Mouse (Mus musculus): ENCODE data around the gene Bclaf1.

Bclaf1 gene

GRCm38 (mm10) chr10:20311918-20312735 is at the start of gene Bclaf1:
Gene Bclaf1, plus strand, starts transcription at chr10:20312469.
- DNase-seq (ENCODE audit: low spot score in 2 of 2), result peak; percentile 98 to 99

GRCm38 (mm10) chr10:20262896-20263295 is 49.4 kb upstream of the Bclaf1 start:
- DNase-seq (ENCODE audit: low spot score in 2 of 2), result no peak

- DNase-seq (ENCODE audit: low spot score in 2 of 2), result no peak
These were observed 47.8 kb upstream of the Bclaf1 start for GRCm38 (mm10) chr10:20264479-20264878.

DNA sequence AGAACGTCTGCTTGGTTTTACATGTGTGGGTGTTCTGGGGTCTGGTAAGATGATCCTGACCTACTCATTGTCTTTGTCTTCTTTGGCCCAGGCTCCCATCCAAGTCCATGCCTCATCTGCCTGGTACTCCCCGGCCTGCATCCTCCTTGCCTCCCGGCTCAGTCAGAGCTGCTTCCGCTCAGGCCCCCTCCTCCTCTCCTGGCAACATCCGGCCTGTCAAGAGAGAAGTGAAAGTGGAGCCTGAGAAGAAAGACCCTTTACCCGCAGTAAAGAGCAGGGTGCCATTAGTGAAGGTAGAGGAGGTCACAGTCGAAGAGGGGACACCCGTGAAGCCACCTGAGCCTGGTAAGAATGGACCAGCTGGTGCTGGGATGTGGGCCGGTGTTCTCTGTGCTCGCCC is 45.2 kb upstream of the Bclaf1 start:
- no peak for DNase-seq (ENCODE audit: low spot score in 2 of 2)

GRCm38 (mm10) chr10:20268945-20269344 is 43.3 kb upstream of the Bclaf1 start:
- DNase-seq (ENCODE audit: low spot score in 2 of 2), result no peak

GRCm38 (mm10) chr10:20272380-20272779 is 39.9 kb upstream of the Bclaf1 start:
- no peak for DNase-seq (ENCODE audit: low spot score in 2 of 2)

DNA sequence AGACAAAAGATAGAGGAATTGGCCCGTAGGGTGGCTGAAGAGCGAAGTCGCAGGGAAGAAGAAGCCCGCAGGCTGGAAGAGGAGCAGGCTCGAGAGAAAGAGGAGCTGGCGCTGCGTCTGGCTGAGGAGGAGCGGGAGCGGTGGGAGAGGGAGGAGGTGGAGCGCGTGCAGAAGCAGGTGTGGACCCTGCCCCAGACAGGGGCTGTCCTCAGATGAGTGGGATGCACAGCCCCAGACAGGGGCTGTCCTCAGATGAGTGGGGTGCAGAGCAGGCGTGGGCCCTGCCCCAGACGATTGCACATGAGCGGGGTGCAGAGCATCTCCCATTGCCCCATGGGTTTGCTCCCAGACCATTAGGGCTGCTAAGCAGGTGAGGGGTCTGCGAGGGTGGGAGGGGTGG is 39.0 kb upstream of the Bclaf1 start:
- no peak for DNase-seq (ENCODE audit: low spot score in 2 of 2)

DNA sequence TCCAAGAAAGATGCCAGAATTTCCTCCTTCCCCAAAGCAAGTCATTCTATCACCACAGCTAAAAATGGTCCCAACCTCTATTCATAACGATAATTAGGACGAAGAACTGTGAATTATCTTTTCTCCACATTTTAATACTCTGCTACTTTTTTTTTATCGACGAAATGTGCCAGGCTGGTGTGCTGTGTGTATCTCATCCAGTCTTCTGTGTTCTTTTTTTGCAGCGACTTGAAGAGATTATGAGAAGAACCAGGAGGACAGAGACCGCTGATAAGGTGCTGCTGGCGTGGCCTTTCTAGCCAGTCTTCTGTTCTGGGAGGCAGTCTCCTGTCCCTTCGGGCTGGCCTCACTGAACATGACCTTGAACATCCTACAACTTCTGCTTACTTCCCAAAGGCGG is 38.2 kb upstream of the Bclaf1 start:
- no peak for DNase-seq (ENCODE audit: low spot score in 2 of 2)

- DNase-seq (ENCODE audit: low spot score in 2 of 2), result no peak
These were observed 30.8 kb upstream of the Bclaf1 start for GRCm38 (mm10) chr10:20281456-20281855.

DNA sequence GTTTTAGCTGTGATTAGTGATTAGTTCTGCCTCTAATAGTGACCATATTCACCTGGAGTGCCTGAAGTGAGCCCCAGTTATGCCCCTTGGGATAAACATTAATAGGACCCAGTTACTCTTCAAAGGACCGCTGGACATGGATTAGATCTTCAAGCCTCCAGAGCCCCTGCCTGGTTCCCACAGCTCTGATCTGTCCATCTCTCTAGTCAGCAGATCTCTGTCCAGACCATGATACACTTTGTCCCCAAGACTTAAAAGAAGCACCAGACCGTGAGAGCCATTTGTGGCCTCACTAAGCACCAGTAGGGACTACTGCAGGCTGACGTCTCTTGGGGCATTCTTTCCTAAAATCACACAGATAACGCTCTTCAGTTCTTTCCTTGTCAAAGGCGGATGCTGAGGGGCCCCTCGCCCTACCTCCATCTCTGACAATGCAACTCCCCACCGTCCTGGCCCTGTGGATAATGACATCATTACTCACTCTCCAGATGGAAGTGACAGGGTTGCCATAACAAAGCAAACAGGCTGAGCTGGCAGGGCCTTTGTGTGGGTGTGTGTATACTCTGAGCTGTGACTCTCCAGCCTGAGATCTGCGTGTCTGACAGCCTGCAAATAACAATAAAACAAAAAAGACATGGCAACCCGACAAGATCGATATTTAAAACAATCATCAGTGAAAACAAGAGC is 26.8 kb upstream of the Bclaf1 start:
- DNase-seq (ENCODE audit: low spot score in 2 of 2), result no peak

DNA sequence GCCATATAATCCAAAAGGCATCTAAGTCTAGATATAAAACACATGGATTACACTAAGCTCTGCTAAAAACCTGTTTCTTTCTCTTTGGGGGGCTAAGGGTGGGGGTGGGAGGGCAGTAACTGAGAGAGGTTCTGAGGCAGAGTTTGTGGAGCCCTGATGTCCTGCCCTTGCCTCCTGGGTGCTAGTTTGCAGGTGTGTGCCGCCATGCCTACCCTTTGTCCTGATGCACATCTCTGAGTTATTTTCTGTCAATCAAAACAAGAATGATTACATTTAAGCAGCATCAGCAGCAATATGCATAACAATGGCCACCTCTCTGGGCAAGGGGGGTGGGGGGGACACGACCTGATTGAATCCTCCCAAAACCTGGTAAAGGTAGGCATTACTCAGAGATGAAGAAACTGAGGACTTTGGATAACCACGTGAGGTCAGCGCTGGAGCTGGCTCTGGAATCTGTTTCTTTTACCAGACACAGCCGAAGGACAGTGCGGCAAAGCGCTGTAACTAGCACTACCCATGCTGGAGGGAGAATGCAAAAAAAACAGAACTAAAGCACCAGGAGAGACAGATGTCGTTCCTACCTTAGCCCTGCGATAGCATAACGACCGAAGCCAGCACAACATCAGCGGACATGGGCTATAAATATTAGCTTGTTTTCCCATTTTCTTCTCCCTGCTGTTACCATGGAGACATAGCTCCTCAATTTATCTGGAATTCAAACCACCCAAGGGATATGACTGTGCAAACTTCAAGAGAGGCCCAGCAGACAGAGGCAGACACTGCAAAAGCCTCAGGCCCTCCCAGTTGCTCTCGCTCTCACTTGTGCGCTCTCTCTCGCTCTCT is 26.1 kb upstream of the Bclaf1 start:
- DNase-seq (ENCODE audit: low spot score in 2 of 2), result no peak

GRCm38 (mm10) chr10:20287369-20287768 is 24.9 kb upstream of the Bclaf1 start:
- no peak for DNase-seq (ENCODE audit: low spot score in 2 of 2)

DNA sequence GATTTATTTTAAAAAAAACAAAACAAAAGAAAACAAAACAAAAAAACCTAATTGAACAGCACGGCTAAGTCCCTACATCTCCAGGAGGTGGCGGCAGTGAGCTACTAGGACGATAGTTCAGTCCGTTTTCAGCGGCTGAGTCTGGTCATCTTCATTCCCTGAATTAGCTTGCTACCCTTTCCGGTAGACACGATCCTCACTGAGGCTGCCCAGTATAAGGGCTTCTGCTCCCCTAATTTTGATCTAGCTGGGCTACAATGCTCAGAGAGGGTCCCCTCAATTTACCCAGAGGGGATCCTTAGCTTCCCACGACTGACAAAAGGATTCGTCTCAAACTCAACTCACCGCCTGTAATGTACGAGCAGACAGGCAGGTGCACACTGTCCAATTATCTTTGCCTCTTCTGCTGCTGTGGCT is 21.8 kb upstream of the Bclaf1 start:
- DNase-seq (ENCODE audit: low spot score in 2 of 2), result peak in 1 of 2 experiments; percentile 75

DNA sequence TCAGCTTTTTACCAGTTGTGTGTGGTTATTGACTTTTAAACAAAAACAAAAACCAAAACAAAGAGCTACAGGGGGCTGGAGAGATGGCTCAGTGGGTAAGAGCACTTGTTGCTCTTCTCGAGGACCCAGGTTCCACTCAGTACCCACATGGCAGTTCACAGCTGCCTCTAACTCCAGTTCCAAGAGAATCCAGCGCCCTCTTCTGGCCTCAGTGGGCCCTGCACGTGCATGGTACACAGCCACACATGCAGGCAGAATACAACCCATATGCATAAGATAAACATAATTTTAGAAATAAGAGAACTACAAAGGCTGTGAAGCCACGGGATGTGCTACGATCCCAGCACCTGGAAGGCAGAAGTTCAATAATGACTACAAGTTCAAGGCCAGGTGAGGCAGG is 16.3 kb upstream of the Bclaf1 start:
- no peak for DNase-seq (ENCODE audit: low spot score in 2 of 2)

DNA sequence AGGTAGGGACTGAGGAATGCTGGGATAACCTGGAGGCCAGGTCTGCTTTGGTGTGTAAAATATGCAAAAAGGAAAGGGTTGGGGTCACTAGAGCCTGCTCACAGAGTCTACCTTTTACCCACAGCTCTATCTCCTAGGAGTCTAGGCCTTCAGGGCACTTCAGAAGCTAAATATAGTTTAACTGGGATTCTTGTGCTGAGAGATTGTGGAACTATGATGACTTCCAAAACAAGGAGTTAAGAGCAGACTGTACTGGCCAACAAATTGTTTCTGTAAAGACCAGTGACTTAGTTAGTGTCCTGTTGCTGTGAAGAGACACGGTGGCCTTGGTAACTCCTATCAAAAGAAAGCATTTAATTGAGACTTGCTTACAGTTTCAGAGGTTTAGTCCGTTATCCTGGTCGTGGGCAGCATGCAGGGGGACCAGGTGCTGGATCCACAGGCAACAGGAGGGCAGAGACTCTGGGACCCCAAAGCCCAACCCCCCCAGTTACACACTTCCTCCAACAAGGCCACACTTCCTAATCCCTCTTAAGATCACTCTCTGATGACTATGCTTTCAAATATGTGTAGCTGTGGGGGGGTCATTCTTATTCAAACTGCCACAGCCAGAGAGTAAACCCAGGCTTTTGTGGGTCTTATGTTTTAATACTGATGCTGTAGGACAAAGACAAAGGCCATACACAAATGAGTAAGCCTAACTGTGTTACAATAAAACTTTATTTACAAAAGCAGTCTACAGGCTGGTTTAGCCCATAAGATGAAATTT is 13.9 kb upstream of the Bclaf1 start:
- no peak for DNase-seq (ENCODE audit: low spot score in 2 of 2)

DNA sequence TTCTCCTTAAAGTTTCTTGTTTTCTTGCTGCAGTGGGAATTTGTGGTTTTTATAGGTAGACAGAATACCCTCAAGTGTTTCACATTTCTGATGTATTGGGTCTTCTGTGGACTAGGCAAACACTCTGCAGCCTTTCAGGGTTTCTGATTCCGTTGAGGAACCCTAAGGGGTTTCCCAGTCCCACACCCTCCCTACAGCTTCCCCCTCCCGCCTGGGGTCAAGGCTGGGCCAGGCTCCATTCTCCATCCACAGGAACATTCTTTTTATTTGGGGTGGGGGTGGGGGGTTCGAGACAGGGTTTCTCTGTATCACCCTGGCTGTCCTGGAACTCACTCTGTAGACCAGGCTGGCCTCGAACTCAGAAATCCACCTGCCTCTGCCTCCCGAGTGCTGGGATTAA is 13.2 kb upstream of the Bclaf1 start:
- DNase-seq (ENCODE audit: low spot score in 2 of 2), result no peak

DNA sequence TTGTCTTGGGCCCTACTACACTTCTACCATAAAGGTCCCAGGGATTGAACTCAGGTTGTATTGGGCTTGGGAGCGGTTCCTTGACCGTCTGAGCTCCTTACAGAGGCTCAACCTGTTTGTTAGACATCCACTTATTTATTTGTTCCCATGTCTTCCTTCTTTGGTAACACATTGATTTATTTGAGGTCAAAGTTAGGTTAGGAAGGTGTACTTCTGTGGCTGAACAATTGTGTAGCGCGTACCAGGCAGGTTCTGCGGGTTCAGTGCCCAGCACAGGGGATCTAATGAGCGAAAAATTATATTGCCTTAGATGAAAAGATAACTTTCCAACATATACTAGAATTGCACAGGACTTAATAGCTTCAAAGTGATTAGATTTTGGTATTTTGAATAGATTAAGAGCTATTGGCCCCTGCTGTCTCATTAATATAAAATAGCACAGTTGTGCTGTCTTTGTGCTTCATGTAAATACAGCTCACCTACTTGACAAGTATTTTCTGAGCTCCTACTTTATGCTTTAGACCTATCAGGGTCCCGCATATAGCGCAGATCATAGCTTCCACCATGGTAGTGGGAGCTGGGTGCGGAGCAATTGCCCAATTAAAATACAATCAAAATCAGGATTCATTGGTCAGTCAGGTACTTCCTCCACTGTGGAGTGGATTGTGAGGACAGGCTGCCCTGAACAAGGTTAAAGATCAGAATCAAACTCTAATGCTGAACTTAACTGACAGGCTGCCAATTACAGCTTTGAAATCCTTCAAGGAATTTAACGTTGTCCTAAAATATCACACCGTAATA is 1.1 kb upstream of the Bclaf1 start:
- DNase-seq (ENCODE audit: low spot score in 2 of 2), result no peak

- DNase-seq (ENCODE audit: low spot score in 2 of 2), result peak; percentile 82 to 87
These were observed 550 bp downstream of the Bclaf1 start for GRCm38 (mm10) chr10:20312736-20313301.

GRCm38 (mm10) chr10:20313447-20313846 is 1.2 kb downstream of the Bclaf1 start:
- DNase-seq (ENCODE audit: low spot score in 2 of 2), result no peak

- no peak for DNase-seq (ENCODE audit: low spot score in 2 of 2)
These were observed 1.7 kb downstream of the Bclaf1 start for GRCm38 (mm10) chr10:20313941-20314340.
